Mouse (Mus musculus) heart, embryonic 12.5 days (tissue): ENCODE results near the gene Rasgrf1. TPM values are rescaled to one million over a fixed set of nuclear protein-coding genes. Genes with fewer than 3 reads are reported as not detected.
"Not testable (repeated sequence)": the region's sequence is repeated elsewhere in the genome, so short reads cannot be mapped to it uniquely, and the experiment has no call there.

Experiments
- ATAC-seq: fragments of 200-750 bp; cut with Nextera tagmentation; 2 replicates; pipeline ENCODE4 v1.8.0; 2017; ENCODE audit warnings: moderate TSS enrichment, moderate library complexity; ENCODE audit not compliant: insufficient number of reproducible peaks, low FRiP score
- H3K27ac ChIP-seq: fragments of 300-500 bp; sonication (generic); 2 replicates; pipeline ENCODE4 v1.5.1; 2016; ENCODE audit warnings: mild to moderate bottlenecking, moderate library complexity; ENCODE audit not compliant: poor library complexity, severe bottlenecking
- H3K27me3 ChIP-seq: fragments of 300-500 bp; sonication (generic); replicated peaks from 2 replicates; pipeline ENCODE4 v1.6.1; 2016; ENCODE audit warnings: mild to moderate bottlenecking, moderate library complexity
- H3K36me3 ChIP-seq: fragments of 300-500 bp; sonication (generic); 2 replicates; pipeline ENCODE4 v1.6.1; 2016; ENCODE audit warnings: mild to moderate bottlenecking, moderate library complexity
- H3K4me1 ChIP-seq: fragments of 300-500 bp; sonication (generic); replicated peaks from 2 replicates; pipeline ENCODE4 v1.6.1; 2016; ENCODE audit warnings: mild to moderate bottlenecking
- H3K4me2 ChIP-seq: fragments of 300-500 bp; sonication (generic); 2 replicates; pipeline ENCODE4 v1.6.1; 2016; ENCODE audit warnings: mild to moderate bottlenecking, moderate library complexity
- H3K4me3 ChIP-seq: fragments of 300-500 bp; sonication (generic); 2 replicates; pipeline ENCODE4 v1.5.1; 2016; ENCODE audit warnings: mild to moderate bottlenecking
- H3K9ac ChIP-seq: fragments of 300-500 bp; sonication (generic); 2 replicates; pipeline ENCODE4 v1.6.1; 2016; ENCODE audit warnings: mild to moderate bottlenecking, moderate library complexity
- H3K9me3 ChIP-seq: fragments of 300-500 bp; sonication (generic); replicated peaks from 2 replicates; pipeline ENCODE4 v1.6.1; 2016; ENCODE audit warnings: mild to moderate bottlenecking, moderate library complexity
- WGBS: fragments of 180-500 bp; shearing (Covaris S2); methylation state at CpG from one replicate; pipeline ENCODE4 v1.1.7; 2016; 5-methylcytosine and 5-hydroxymethylcytosine counted together
- polyA plus RNA-seq: library from polyadenylated mRNA; unstranded; fragments of >200 nt; fragmentation: Nextera tagmentation; extraction: Ambion mirVana; gene quantifications from 2 replicates; pipeline ENCODE4 v1.2.1, GENCODE M21; 2016

Rasgrf1 gene
- polyA plus RNA-seq, 1 experiment from 2014 or later: 0.06 TPM

- H3K27me3 ChIP-seq: no peaks in the 10 kb centered on the region
- no peak overlapping the region for H3K4me2 ChIP-seq
- H3K9ac ChIP-seq: no peak overlapping the region
- H3K4me1 ChIP-seq: no peaks in the 10 kb centered on the region
- H3K27ac ChIP-seq: no peak overlapping the region
- 44% methylated on average over 2 of the region's 2 CpGs for WGBS
- H3K4me3 ChIP-seq: no peak overlapping the region
- no peak for ATAC-seq
- H3K9me3 ChIP-seq: 0 out of 2 replicates have a peak, but pooled peaks cover 2% of the 10 kb centered on the region
- H3K36me3 ChIP-seq: no peaks in the 10 kb centered on the region
These were observed 131.2 kb downstream of the Rasgrf1 start for GRCm38 (mm10) chr9:90040916-90041315.

- Histone ChIP-seq H3K9me3 (peaks cover 8% of the 10 kb centered on the region), H3K36me3 (no peaks in the 10 kb centered on the region), H3K27me3 (no peaks in the 10 kb centered on the region), H3K4me3 (no peak overlapping the region), H3K4me1 (no peaks in the 10 kb centered on the region), H3K4me2 (no peak overlapping the region), H3K27ac (no peak overlapping the region), H3K9ac (no peak overlapping the region)
- WGBS: 92% methylated on average over 3 of the region's 3 CpGs
- no peak for ATAC-seq
These were observed 131.8 kb downstream of the Rasgrf1 start for GRCm38 (mm10) chr9:90041556-90041955.

- not testable (repeated sequence) for H3K36me3 ChIP-seq, H3K4me3 ChIP-seq, H3K9me3 ChIP-seq, H3K27ac ChIP-seq, H3K27me3 ChIP-seq, H3K4me1 ChIP-seq, ATAC-seq, H3K9ac ChIP-seq, H3K4me2 ChIP-seq
- WGBS: 87% methylated on average over 8 of the region's 8 CpGs
These were observed 133.2 kb downstream of the Rasgrf1 start for GRCm38 (mm10) chr9:90042906-90043305.

GRCm38 (mm10) chr9:90045191-90045590, 135.5 kb downstream of the Rasgrf1 start:
- no peak overlapping the region for H3K4me3 ChIP-seq
- H3K27me3 ChIP-seq: no peaks in the 10 kb centered on the region
- H3K27ac ChIP-seq: no peak overlapping the region
- H3K4me2 ChIP-seq: no peak overlapping the region
- H3K4me1 ChIP-seq: no peaks in the 10 kb centered on the region
- ATAC-seq: no peak
- H3K36me3 ChIP-seq: no peaks in the 10 kb centered on the region
- H3K9ac ChIP-seq: no peak overlapping the region
- 91% methylated on average over 7 of the region's 7 CpGs for WGBS
- peaks cover 10% of the 10 kb centered on the region for H3K9me3 ChIP-seq

- H3K27ac ChIP-seq: peak overlapping the region; percentile 68
- whole genome bisulfite sequencing: 28% methylated on average over 5 of the region's 5 CpGs
- H3K4me3 ChIP-seq: no peak overlapping the region
- H3K27me3 ChIP-seq: no peaks in the 10 kb centered on the region
- H3K36me3 ChIP-seq: no peaks in the 10 kb centered on the region
- H3K4me2 ChIP-seq: no peak overlapping the region
- H3K4me1 ChIP-seq: no peaks in the 10 kb centered on the region
- H3K9ac ChIP-seq: no peak overlapping the region
- ATAC-seq: peak; percentile 76
- peaks cover 10% of the 10 kb centered on the region for H3K9me3 ChIP-seq
These were observed 138.4 kb downstream of the Rasgrf1 start for GRCm38 (mm10) chr9:90047937-90048627.

GRCm38 (mm10) chr9:90053852-90054251, 144.1 kb downstream of the Rasgrf1 start, which contains the start of gene Ctsh:
Gene Ctsh (plus strand): TSS chr9:90054152.
- Histone ChIP-seq H3K4me1 (0 out of 2 replicates have a peak, but pooled peaks cover 3% of the 10 kb centered on the region), H3K27me3 (no peaks in the 10 kb centered on the region), H3K4me3 (peak within 1 kb of the TSS; percentile 65), H3K4me2 (peak within 1 kb of the TSS; percentile 76), H3K27ac (peak within 1 kb of the TSS; percentile 61), H3K9ac (peak within 1 kb of the TSS; percentile 77), H3K36me3 (no peaks in the 10 kb centered on the region), H3K9me3 (no peaks in the 10 kb centered on the region)
- WGBS: 69% methylated on average over 2 of the region's 2 CpGs
- ATAC-seq: no peak

- H3K36me3 ChIP-seq: no peaks in the 10 kb centered on the region
- peak overlapping the region; percentile 76 for H3K4me2 ChIP-seq
- no peaks in the 10 kb centered on the region for H3K27me3 ChIP-seq
- peak overlapping the region; percentile 61 for H3K27ac ChIP-seq
- 0 out of 2 replicates have a peak, but pooled peaks cover 3% of the 10 kb centered on the region for H3K4me1 ChIP-seq
- peak; percentile 91 for ATAC-seq
- peak overlapping the region; percentile 77 for H3K9ac ChIP-seq
- under 1% methylated on average over 37 of the region's 37 CpGs for WGBS
- no peaks in the 10 kb centered on the region for H3K9me3 ChIP-seq
- H3K4me3 ChIP-seq: peak overlapping the region; percentile 65
These were observed 144.8 kb downstream of the Rasgrf1 start for GRCm38 (mm10) chr9:90054371-90055145.

GRCm38 (mm10) chr9:90055409-90055808, 145.7 kb downstream of the Rasgrf1 start:
- no peak overlapping the region for H3K27ac ChIP-seq
- H3K9me3 ChIP-seq: no peaks in the 10 kb centered on the region
- no peaks in the 10 kb centered on the region for H3K36me3 ChIP-seq
- WGBS: 48% methylated on average over 5 of the region's 5 CpGs
- 0 out of 2 replicates have a peak overlapping the region, but pooled peaks have one; percentile 6 for H3K4me3 ChIP-seq
- H3K9ac ChIP-seq: no peak overlapping the region
- H3K4me1 ChIP-seq: 0 out of 2 replicates have a peak, but pooled peaks cover 3% of the 10 kb centered on the region
- no peak for ATAC-seq
- H3K27me3 ChIP-seq: no peaks in the 10 kb centered on the region
- peak overlapping the region; percentile 76 for H3K4me2 ChIP-seq

GRCm38 (mm10) chr9:90055911-90056310, 146.2 kb downstream of the Rasgrf1 start:
- Histone ChIP-seq H3K9me3 (no peaks in the 10 kb centered on the region), H3K27me3 (no peaks in the 10 kb centered on the region), H3K4me2 (peak overlapping the region; percentile 76), H3K27ac (no peak overlapping the region), H3K4me1 (0 out of 2 replicates have a peak, but pooled peaks cover 3% of the 10 kb centered on the region), H3K36me3 (no peaks in the 10 kb centered on the region), H3K9ac (no peak overlapping the region), H3K4me3 (no peak overlapping the region)
- 70% methylated on average over 3 of the region's 3 CpGs for WGBS
- no peak for ATAC-seq

GRCm38 (mm10) chr9:90056716-90057115, 147.0 kb downstream of the Rasgrf1 start:
- Histone ChIP-seq H3K27me3 (no peaks in the 10 kb centered on the region), H3K27ac (no peak overlapping the region), H3K9me3 (no peaks in the 10 kb centered on the region), H3K4me3 (no peak overlapping the region), H3K4me2 (no peak overlapping the region), H3K36me3 (no peaks in the 10 kb centered on the region), H3K4me1 (0 out of 2 replicates have a peak, but pooled peaks cover 3% of the 10 kb centered on the region), H3K9ac (no peak overlapping the region)
- no peak for ATAC-seq
- 75% methylated on average over 2 of the region's 2 CpGs for WGBS

- Histone ChIP-seq H3K4me1 (0 out of 2 replicates have a peak, but pooled peaks cover 3% of the 10 kb centered on the region), H3K9me3 (no peaks in the 10 kb centered on the region), H3K4me2 (no peak overlapping the region), H3K4me3 (no peak overlapping the region), H3K27me3 (no peaks in the 10 kb centered on the region), H3K27ac (no peak overlapping the region), H3K36me3 (no peaks in the 10 kb centered on the region), H3K9ac (no peak overlapping the region)
- no peak for ATAC-seq
- WGBS: 80% methylated on average over 9 of the region's 9 CpGs
These were observed 150.3 kb downstream of the Rasgrf1 start for GRCm38 (mm10) chr9:90059828-90060573.
